Mouse (Mus musculus): ENCODE data around the gene Tuba1a.

DNA sequence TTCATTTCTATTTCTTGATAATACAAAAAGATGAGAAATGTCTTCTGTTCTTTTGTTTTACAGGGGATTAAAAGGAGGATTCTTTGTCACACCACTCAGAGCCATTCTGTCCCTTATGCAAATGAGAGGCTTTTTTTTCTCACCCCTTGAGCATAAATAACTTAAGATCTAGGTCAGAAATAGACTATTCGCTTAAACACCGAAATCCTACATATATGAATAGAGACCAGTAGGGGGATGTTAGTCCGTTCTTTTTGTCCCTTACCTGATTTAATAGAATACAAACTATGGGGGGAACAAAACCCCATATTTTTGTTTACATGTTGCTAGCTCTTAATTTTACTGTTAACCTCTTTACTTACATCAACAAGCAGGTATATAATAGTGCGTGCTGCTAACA is 2.5 kb upstream of the Tuba1a start:
- no peak for TF ChIP-seq CTCF (IDR thresholded peaks at IDR 0.05; ENCODE audit: borderline replicate concordance, insufficient read depth, low read length)
- no peak for TF ChIP-seq POLR2A (IDR thresholded peaks at IDR 0.05; ENCODE audit: low read depth, low read length)
